Mouse (Mus musculus) midbrain, embryonic 15.5 days (tissue): ENCODE measurements around the gene Trim69. TPM values are rescaled to one million over a fixed set of nuclear protein-coding genes. Genes with fewer than 3 reads are reported as not detected.

Experiments used
- ATAC-seq: fragments of 200-750 bp; cut with Nextera tagmentation; replicated peaks from 2 replicates; pipeline ENCODE4 v1.8.0; 2017; ENCODE audit warnings: moderate TSS enrichment
- H3K27ac ChIP-seq: fragments of 300-500 bp; sonication (generic); 2 replicates; pipeline ENCODE4 v1.5.1; 2015; ENCODE audit warnings: mild to moderate bottlenecking, inconsistent platforms
- H3K27me3 ChIP-seq: fragments of 300-500 bp; sonication (generic); replicated peaks from 2 replicates; pipeline ENCODE4 v1.6.1; 2015; ENCODE audit warnings: inconsistent platforms
- H3K36me3 ChIP-seq: fragments of 300-500 bp; sonication (generic); replicated peaks from 2 replicates; pipeline ENCODE4 v1.6.1; 2015; ENCODE audit warnings: inconsistent platforms
- H3K4me1 ChIP-seq: fragments of 300-500 bp; sonication (generic); 2 replicates; pipeline ENCODE4 v1.6.1; 2015; ENCODE audit warnings: inconsistent platforms
- H3K4me2 ChIP-seq: fragments of 300-500 bp; sonication (generic); 2 replicates; pipeline ENCODE4 v1.6.1; 2015; ENCODE audit warnings: inconsistent platforms, mild to moderate bottlenecking, moderate library complexity
- H3K4me3 ChIP-seq: fragments of 300-500 bp; sonication (generic); 2 replicates; pipeline ENCODE4 v1.5.1; 2015; ENCODE audit warnings: mild to moderate bottlenecking, inconsistent platforms
- H3K9ac ChIP-seq: fragments of 300-500 bp; sonication (generic); 2 replicates; pipeline ENCODE4 v1.6.1; 2015; ENCODE audit warnings: mild to moderate bottlenecking, inconsistent platforms
- H3K9me3 ChIP-seq: fragments of 300-500 bp; sonication (generic); 2 replicates; pipeline ENCODE4 v1.6.1; 2016; ENCODE audit warnings: inconsistent platforms
- WGBS: fragments of 180-500 bp; shearing (Covaris S2); methylation state at CpG from one replicate; pipeline ENCODE4 v1.1.7; 2015; ENCODE audit warnings: mixed read lengths; 5-methylcytosine and 5-hydroxymethylcytosine counted together
- polyA plus RNA-seq: library from polyadenylated mRNA; unstranded; fragments of >200 nt; fragmentation: Nextera tagmentation; extraction: Ambion mirVana; gene quantifications from 2 replicates; pipeline ENCODE4 v1.2.1, GENCODE M21; 2015

Gene Trim69
- polyA plus RNA-seq, 1 experiment from 2014 or later: not detected

GRCm38 (mm10) chr2:122143111-122143510 lies 17.4 kb upstream of the Trim69 start:
- Histone ChIP-seq H3K4me2 (no peak overlapping the region), H3K4me1 (peaks cover 4% of the 10 kb centered on the region), H3K27me3 (no peaks in the 10 kb centered on the region), H3K36me3 (no peaks in the 10 kb centered on the region), H3K9me3 (no peaks in the 10 kb centered on the region), H3K9ac (no peak overlapping the region), H3K27ac (no peak overlapping the region), H3K4me3 (no peak overlapping the region)
- no peak for ATAC-seq
- WGBS: 91% methylated on average over 3 of the region's 3 CpGs

- Histone ChIP-seq H3K4me3 (no peak overlapping the region), H3K36me3 (no peaks in the 10 kb centered on the region), H3K4me2 (no peak overlapping the region), H3K27me3 (no peaks in the 10 kb centered on the region), H3K4me1 (peaks cover 4% of the 10 kb centered on the region), H3K27ac (no peak overlapping the region), H3K9ac (no peak overlapping the region), H3K9me3 (no peaks in the 10 kb centered on the region)
- 69% methylated on average over 4 of the region's 4 CpGs for WGBS
- no peak for ATAC-seq
Observed at GRCm38 (mm10) chr2:122145756-122146155, 14.7 kb upstream of the Trim69 start.

GRCm38 (mm10) chr2:122146687-122147086 lies 13.8 kb upstream of the Trim69 start:
- H3K27me3 ChIP-seq: no peaks in the 10 kb centered on the region
- H3K9ac ChIP-seq: no peak overlapping the region
- H3K4me1 ChIP-seq: peaks cover 4% of the 10 kb centered on the region
- WGBS: 68% methylated on average over 6 of the region's 6 CpGs
- no peak overlapping the region for H3K4me2 ChIP-seq
- no peaks in the 10 kb centered on the region for H3K9me3 ChIP-seq
- ATAC-seq: no peak
- no peak overlapping the region for H3K27ac ChIP-seq
- no peak overlapping the region for H3K4me3 ChIP-seq
- H3K36me3 ChIP-seq: no peaks in the 10 kb centered on the region

GRCm38 (mm10) chr2:122147508-122148241 lies 12.8 kb upstream of the Trim69 start, which contains the start of gene B2m:
B2m (plus strand) TSS chr2:122147686.
- Histone ChIP-seq H3K4me3 (peak within 1 kb of the TSS; percentile 61), H3K4me1 (peaks cover 4% of the 10 kb centered on the region), H3K27me3 (no peaks in the 10 kb centered on the region), H3K9ac (peak within 1 kb of the TSS; percentile 52), H3K9me3 (no peaks in the 10 kb centered on the region), H3K4me2 (peak within 1 kb of the TSS; percentile 84), H3K27ac (peak within 1 kb of the TSS; percentile 23; the same call in 1 of the 2 replicates), H3K36me3 (no peaks in the 10 kb centered on the region)
- ATAC-seq: peak; percentile 99
- under 1% methylated on average over 40 of the region's 40 CpGs for WGBS

- Histone ChIP-seq H3K9me3 (no peaks in the 10 kb centered on the region), H3K4me1 (peaks cover 4% of the 10 kb centered on the region)
- peak; percentile 50 for ATAC-seq
Observed at GRCm38 (mm10) chr2:122148242-122148917, 12.1 kb upstream of the Trim69 start.

GRCm38 (mm10) chr2:122149316-122149715 lies 11.2 kb upstream of the Trim69 start:
- no peak overlapping the region for H3K9ac ChIP-seq
- no peak overlapping the region for H3K4me2 ChIP-seq

More at GRCm38 (mm10) chr2:122148242-122148917, 12.1 kb upstream of the Trim69 start:
- H3K27me3 ChIP-seq: no peaks in the 10 kb centered on the region
- H3K4me3 ChIP-seq: peak overlapping the region; percentile 61
- no peaks in the 10 kb centered on the region for H3K36me3 ChIP-seq
- no peak overlapping the region for H3K27ac ChIP-seq
- peak overlapping the region; percentile 84 for H3K4me2 ChIP-seq
- WGBS: 37% methylated on average over 18 of the region's 18 CpGs
- peak overlapping the region; percentile 52 for H3K9ac ChIP-seq

GRCm38 (mm10) chr2:122149716-122150115 lies 10.8 kb upstream of the Trim69 start:
- no peak for ATAC-seq
- Histone ChIP-seq H3K4me2 (no peak overlapping the region), H3K27me3 (no peaks in the 10 kb centered on the region), H3K9ac (no peak overlapping the region), H3K4me3 (no peak overlapping the region), H3K27ac (no peak overlapping the region), H3K9me3 (no peaks in the 10 kb centered on the region), H3K4me1 (peaks cover 4% of the 10 kb centered on the region), H3K36me3 (no peaks in the 10 kb centered on the region)
- 89% methylated on average over 3 of the region's 3 CpGs for WGBS

More at GRCm38 (mm10) chr2:122149316-122149715, 11.2 kb upstream of the Trim69 start:
- Histone ChIP-seq H3K27ac (no peak overlapping the region), H3K4me3 (no peak overlapping the region), H3K27me3 (no peaks in the 10 kb centered on the region), H3K36me3 (no peaks in the 10 kb centered on the region), H3K4me1 (peaks cover 4% of the 10 kb centered on the region), H3K9me3 (no peaks in the 10 kb centered on the region)
- no peak for ATAC-seq
- 93% methylated on average over 6 of the region's 6 CpGs for WGBS

GRCm38 (mm10) chr2:122151221-122151620 lies 9.3 kb upstream of the Trim69 start:
- WGBS: 87% methylated on average over 1 of the region's 1 CpGs
- H3K27ac ChIP-seq: no peak overlapping the region
- H3K27me3 ChIP-seq: no peaks in the 10 kb centered on the region
- no peak for ATAC-seq
- no peaks in the 10 kb centered on the region for H3K9me3 ChIP-seq
- peaks cover 4% of the 10 kb centered on the region for H3K4me1 ChIP-seq
- H3K4me3 ChIP-seq: no peak overlapping the region
- no peak overlapping the region for H3K4me2 ChIP-seq
- H3K9ac ChIP-seq: no peak overlapping the region
- H3K36me3 ChIP-seq: no peaks in the 10 kb centered on the region

- no peaks in the 10 kb centered on the region for H3K4me1 ChIP-seq
- ATAC-seq: no peak
- H3K27ac ChIP-seq: no peak overlapping the region
- H3K4me2 ChIP-seq: no peak overlapping the region
- H3K36me3 ChIP-seq: no peaks in the 10 kb centered on the region
- H3K4me3 ChIP-seq: no peak overlapping the region
- no peak overlapping the region for H3K9ac ChIP-seq
- H3K9me3 ChIP-seq: no peaks in the 10 kb centered on the region
- 82% methylated on average over 3 of the region's 3 CpGs for WGBS
- no peaks in the 10 kb centered on the region for H3K27me3 ChIP-seq
Observed at GRCm38 (mm10) chr2:122152850-122153249, 7.7 kb upstream of the Trim69 start.

GRCm38 (mm10) chr2:122153681-122154365 lies 6.7 kb upstream of the Trim69 start:
- Histone ChIP-seq H3K4me3 (no peak overlapping the region), H3K4me1 (no peaks in the 10 kb centered on the region), H3K27ac (no peak overlapping the region), H3K9me3 (no peaks in the 10 kb centered on the region), H3K4me2 (no peak overlapping the region), H3K9ac (no peak overlapping the region), H3K36me3 (no peaks in the 10 kb centered on the region), H3K27me3 (no peaks in the 10 kb centered on the region)
- no peak for ATAC-seq
- 84% methylated on average over 7 of the region's 7 CpGs for WGBS

GRCm38 (mm10) chr2:122154479-122154878 lies 6.0 kb upstream of the Trim69 start:
- Histone ChIP-seq H3K9me3 (no peaks in the 10 kb centered on the region), H3K27ac (no peak overlapping the region), H3K9ac (no peak overlapping the region), H3K36me3 (no peaks in the 10 kb centered on the region), H3K4me2 (no peak overlapping the region), H3K4me1 (no peaks in the 10 kb centered on the region), H3K27me3 (no peaks in the 10 kb centered on the region), H3K4me3 (no peak overlapping the region)
- no peak for ATAC-seq
- 90% methylated on average over 2 of the region's 2 CpGs for WGBS

- Histone ChIP-seq H3K9me3 (no peaks in the 10 kb centered on the region), H3K27me3 (no peaks in the 10 kb centered on the region), H3K36me3 (no peaks in the 10 kb centered on the region), H3K4me2 (no peak overlapping the region), H3K4me1 (no peaks in the 10 kb centered on the region), H3K4me3 (no peak overlapping the region), H3K9ac (no peak overlapping the region), H3K27ac (no peak overlapping the region)
- no peak for ATAC-seq
- 98% methylated on average over 2 of the region's 2 CpGs for WGBS
Observed at GRCm38 (mm10) chr2:122155292-122155691, 5.2 kb upstream of the Trim69 start.
